Mouse (Mus musculus): ENCODE measurements around the gene Nrxn3. TPM values are rescaled to one million over a fixed set of nuclear protein-coding genes. Genes with fewer than 3 reads are reported as not detected.

Nrxn3 gene
- polyA plus RNA-seq, 1 experiment from 2014 or later: 94.1 TPM

GRCm38 (mm10) chr12:90062219-90062618, 1339.5 kb downstream of the Nrxn3 start:
- no peaks in the 10 kb centered on the region for H3K36me3 ChIP-seq
- H3K4me1 ChIP-seq (replicated peaks): peaks cover 6% of the 10 kb centered on the region; the same call in 1 of the 2 replicates
- 47% methylated on average over 5 of the region's 5 CpGs for WGBS
- ATAC-seq (ENCODE audit: low FRiP score, low read depth): no peak
- no peaks in the 10 kb centered on the region for H3K27me3 ChIP-seq
- H3K9ac ChIP-seq: no peak overlapping the region
- H3K4me3 ChIP-seq: no peak overlapping the region
- H3K27ac ChIP-seq (replicated peaks): no peak overlapping the region
- no peak overlapping the region for H3K4me2 ChIP-seq
- H3K9me3 ChIP-seq: no peaks in the 10 kb centered on the region

- H3K27me3 ChIP-seq: no peaks in the 10 kb centered on the region
- no peak overlapping the region for H3K4me2 ChIP-seq
- H3K36me3 ChIP-seq: no peaks in the 10 kb centered on the region
- H3K9me3 ChIP-seq: no peaks in the 10 kb centered on the region
- H3K9ac ChIP-seq: no peak overlapping the region
- ATAC-seq (ENCODE audit: low FRiP score, low read depth): no peak
- peaks cover 6% of the 10 kb centered on the region; the same call in 1 of the 2 replicates for H3K4me1 ChIP-seq (replicated peaks)
- no peak overlapping the region for H3K27ac ChIP-seq (replicated peaks)
- WGBS: 59% methylated on average over 2 of the region's 2 CpGs
- H3K4me3 ChIP-seq: no peak overlapping the region
Observed at GRCm38 (mm10) chr12:90063443-90063842, 1340.8 kb downstream of the Nrxn3 start.

DNA sequence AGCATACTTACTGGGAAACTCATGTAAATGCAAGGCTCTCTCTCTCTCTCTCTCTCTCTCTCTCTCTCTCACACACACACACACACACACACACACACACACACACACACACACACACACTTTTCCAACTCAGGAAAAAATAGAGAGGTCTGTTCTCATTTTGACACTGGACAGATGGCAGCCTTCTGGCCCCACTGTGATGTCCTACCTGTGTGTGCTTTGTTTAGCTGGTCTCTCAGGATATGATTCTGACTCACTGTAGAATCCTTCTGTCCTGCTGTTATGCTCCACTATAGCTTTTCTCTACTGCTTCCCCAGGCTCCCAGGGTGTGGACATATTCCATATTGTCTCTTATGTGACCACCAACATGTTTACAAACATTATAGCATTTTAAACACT, 1363.2 kb downstream of the Nrxn3 start:
- Histone ChIP-seq H3K4me2 (no peak overlapping the region), H3K9ac (no peak overlapping the region), H3K9me3 (no peaks in the 10 kb centered on the region), H3K36me3 (no peaks in the 10 kb centered on the region), H3K27me3 (no peaks in the 10 kb centered on the region), H3K27ac (replicated peaks) (no peak overlapping the region), H3K4me1 (replicated peaks) (no peaks in the 10 kb centered on the region), H3K4me3 (no peak overlapping the region)
- ATAC-seq (ENCODE audit: low FRiP score, low read depth): no peak

GRCm38 (mm10) chr12:90095754-90096153, 1373.1 kb downstream of the Nrxn3 start:
- 73% methylated on average over 1 of the region's 1 CpGs for WGBS
- H3K9me3 ChIP-seq: no peaks in the 10 kb centered on the region
- H3K4me3 ChIP-seq: no peak overlapping the region
- no peak overlapping the region for H3K4me2 ChIP-seq
- no peak overlapping the region for H3K9ac ChIP-seq
- no peak overlapping the region for H3K27ac ChIP-seq (replicated peaks)
- H3K36me3 ChIP-seq: no peaks in the 10 kb centered on the region
- H3K27me3 ChIP-seq: no peaks in the 10 kb centered on the region
- ATAC-seq (ENCODE audit: low FRiP score, low read depth): no peak
- no peaks in the 10 kb centered on the region for H3K4me1 ChIP-seq (replicated peaks)

GRCm38 (mm10) chr12:90113351-90113791, 1390.7 kb downstream of the Nrxn3 start:
- H3K4me1 ChIP-seq (replicated peaks): no peaks in the 10 kb centered on the region
- H3K4me3 ChIP-seq: no peak overlapping the region
- H3K36me3 ChIP-seq: no peaks in the 10 kb centered on the region
- no peak overlapping the region for H3K4me2 ChIP-seq
- H3K9ac ChIP-seq: no peak overlapping the region
- ATAC-seq (ENCODE audit: low FRiP score, low read depth): peak; percentile 85; the same call in 1 of the 2 replicates
- H3K27me3 ChIP-seq: no peaks in the 10 kb centered on the region
- H3K27ac ChIP-seq (replicated peaks): peak overlapping the region; percentile 31; the same call in 1 of the 2 replicates
- no peaks in the 10 kb centered on the region for H3K9me3 ChIP-seq

GRCm38 (mm10) chr12:90131927-90132869, 1409.5 kb downstream of the Nrxn3 start:
- Histone ChIP-seq H3K4me3 (no peak overlapping the region), H3K9ac (no peak overlapping the region), H3K9me3 (no peaks in the 10 kb centered on the region), H3K27me3 (no peaks in the 10 kb centered on the region), H3K4me2 (no peak overlapping the region), H3K27ac (replicated peaks) (peak overlapping the region; percentile 78), H3K36me3 (no peaks in the 10 kb centered on the region), H3K4me1 (replicated peaks) (peaks cover 13% of the 10 kb centered on the region)
- 22% methylated on average over 5 of the region's 5 CpGs for WGBS
- peak; percentile 87 for ATAC-seq (ENCODE audit: low FRiP score, low read depth)

GRCm38 (mm10) chr12:90142011-90142410, 1419.3 kb downstream of the Nrxn3 start:
- Histone ChIP-seq H3K36me3 (no peaks in the 10 kb centered on the region), H3K4me2 (no peak overlapping the region), H3K27me3 (no peaks in the 10 kb centered on the region), H3K9me3 (no peaks in the 10 kb centered on the region), H3K9ac (no peak overlapping the region), H3K4me1 (replicated peaks) (peaks cover 11% of the 10 kb centered on the region), H3K27ac (replicated peaks) (peak overlapping the region; percentile 61; the same call in 1 of the 2 replicates), H3K4me3 (no peak overlapping the region)
- peak; percentile 74 for ATAC-seq (ENCODE audit: low FRiP score, low read depth)
- WGBS: 53% methylated on average over 2 of the region's 2 CpGs

GRCm38 (mm10) chr12:90144247-90144646, 1421.6 kb downstream of the Nrxn3 start:
- Histone ChIP-seq H3K9me3 (no peaks in the 10 kb centered on the region), H3K9ac (no peak overlapping the region), H3K4me3 (no peak overlapping the region), H3K27ac (replicated peaks) (no peak overlapping the region), H3K4me2 (no peak overlapping the region), H3K36me3 (no peaks in the 10 kb centered on the region), H3K27me3 (no peaks in the 10 kb centered on the region), H3K4me1 (replicated peaks) (peaks cover 11% of the 10 kb centered on the region)
- ATAC-seq (ENCODE audit: low FRiP score, low read depth): no peak
- 87% methylated on average over 3 of the region's 3 CpGs for WGBS

DNA sequence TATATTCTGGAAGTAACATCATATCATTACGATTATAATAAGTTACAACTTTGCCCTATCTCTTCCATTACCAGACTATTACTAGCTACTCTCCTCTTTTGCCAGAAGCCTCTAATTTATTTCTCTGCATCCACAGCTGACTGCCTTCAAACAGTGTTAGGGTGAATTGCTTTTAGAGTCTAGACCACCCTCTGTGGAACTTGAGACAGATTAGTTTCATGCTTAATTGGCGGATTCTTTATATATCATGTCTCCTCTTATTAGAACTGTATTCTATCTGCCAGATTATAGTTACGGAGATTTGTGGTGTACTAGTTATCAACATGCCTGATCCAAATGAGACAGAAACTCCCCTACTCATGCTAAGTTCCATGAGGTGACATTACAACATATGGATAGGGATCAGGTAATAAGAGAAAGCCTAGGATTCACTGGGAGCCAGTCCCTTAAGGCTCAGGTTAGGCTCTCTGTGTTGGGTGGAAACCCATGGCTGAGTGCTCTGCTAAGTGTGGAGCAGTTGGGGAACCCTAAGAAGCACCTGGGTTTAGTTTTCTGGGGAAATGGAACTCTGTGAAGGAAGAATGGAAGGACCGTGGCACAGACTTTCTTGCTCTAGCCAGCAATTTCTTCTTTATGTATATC, 1435.6 kb downstream of the Nrxn3 start:
- WGBS: 88% methylated on average over 4 of the region's 4 CpGs
- H3K9ac ChIP-seq: no peak overlapping the region
- H3K4me3 ChIP-seq: no peak overlapping the region
- H3K36me3 ChIP-seq: no peaks in the 10 kb centered on the region
- H3K27me3 ChIP-seq: no peaks in the 10 kb centered on the region
- no peak for ATAC-seq (ENCODE audit: low FRiP score, low read depth)
- no peak overlapping the region for H3K4me2 ChIP-seq
- H3K4me1 ChIP-seq (replicated peaks): no peaks in the 10 kb centered on the region
- no peaks in the 10 kb centered on the region for H3K9me3 ChIP-seq
- no peak overlapping the region for H3K27ac ChIP-seq (replicated peaks)

- no peak for ATAC-seq (ENCODE audit: low FRiP score, low read depth)
Observed at GRCm38 (mm10) chr12:90159911-90160310, 1437.2 kb downstream of the Nrxn3 start.

GRCm38 (mm10) chr12:90166118-90166517, 1443.4 kb downstream of the Nrxn3 start:
- no peaks in the 10 kb centered on the region for H3K36me3 ChIP-seq
- no peak overlapping the region for H3K4me2 ChIP-seq
- H3K9ac ChIP-seq: no peak overlapping the region
- ATAC-seq (ENCODE audit: low FRiP score, low read depth): no peak
- H3K27ac ChIP-seq (replicated peaks): no peak overlapping the region
- H3K27me3 ChIP-seq: no peaks in the 10 kb centered on the region
- H3K4me3 ChIP-seq: no peak overlapping the region
- 82% methylated on average over 2 of the region's 2 CpGs for WGBS
- no peaks in the 10 kb centered on the region for H3K4me1 ChIP-seq (replicated peaks)
- H3K9me3 ChIP-seq: no peaks in the 10 kb centered on the region

More at GRCm38 (mm10) chr12:90159911-90160310, 1437.2 kb downstream of the Nrxn3 start:
- no peaks in the 10 kb centered on the region for H3K27me3 ChIP-seq
- H3K4me1 ChIP-seq (replicated peaks): no peaks in the 10 kb centered on the region
- H3K9me3 ChIP-seq: no peaks in the 10 kb centered on the region
- H3K27ac ChIP-seq (replicated peaks): no peak overlapping the region
- no peak overlapping the region for H3K4me2 ChIP-seq
- no peak overlapping the region for H3K9ac ChIP-seq
- H3K4me3 ChIP-seq: no peak overlapping the region
- no peaks in the 10 kb centered on the region for H3K36me3 ChIP-seq
- WGBS: 93% methylated on average over 3 of the region's 3 CpGs

DNA sequence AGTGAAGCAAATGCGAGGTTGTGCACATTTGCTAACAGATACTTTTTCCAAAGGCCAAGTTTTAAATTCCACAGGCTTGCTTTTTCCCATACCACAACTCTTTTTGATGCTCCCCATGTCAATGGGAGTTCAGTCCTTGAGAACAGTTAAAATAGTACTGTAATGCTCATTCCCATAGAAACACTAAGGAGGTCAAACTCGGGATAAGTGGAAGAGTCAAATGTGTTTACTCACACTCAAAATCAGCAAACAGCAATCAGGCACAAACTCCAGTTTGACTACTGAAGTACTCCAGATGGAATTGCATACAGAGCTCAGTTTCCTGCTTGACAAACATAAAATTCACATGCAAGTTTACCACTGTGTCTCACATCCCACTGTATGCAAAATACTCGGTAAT, 1458.9 kb downstream of the Nrxn3 start:
- no peak overlapping the region for H3K27ac ChIP-seq (replicated peaks)
- no peaks in the 10 kb centered on the region for H3K4me1 ChIP-seq (replicated peaks)
- no peak overlapping the region for H3K9ac ChIP-seq
- no peaks in the 10 kb centered on the region for H3K9me3 ChIP-seq
- H3K4me2 ChIP-seq: no peak overlapping the region
- H3K4me3 ChIP-seq: no peak overlapping the region
- no peaks in the 10 kb centered on the region for H3K36me3 ChIP-seq
- ATAC-seq (ENCODE audit: low FRiP score, low read depth): no peak
- WGBS: 90% methylated on average over 3 of the region's 3 CpGs
- no peaks in the 10 kb centered on the region for H3K27me3 ChIP-seq
